Mouse (Mus musculus): ENCODE results near the gene Rdh9.

- no peak for TF ChIP-seq CTCF (IDR thresholded peaks at IDR 0.05; ENCODE audit: extremely low read depth, insufficient read length, insufficient replicate concordance, low read depth, low read length)
- no peak for TF ChIP-seq POLR2A (IDR thresholded peaks at IDR 0.05; ENCODE audit: low read depth, low read length)
Measured at GRCm38 (mm10) chr10:127731397-127731796, 44.8 kb upstream of the Rdh9 start.
